Mouse (Mus musculus) urinary bladder, postnatal 36 days (tissue): ENCODE measurements at regions not wholly inside any gene's neighbourhood (a gene's known extent, or its start where the extent isn't known, plus 50 kb on each side); places are given as distances from the start of the nearest gene placed in this dataset.

Experiments
- DNase-seq, 2 experiments: peaks; one replicate each; pipeline ENCODE4 v3.0.0; 2022; ENCODE audit warnings: low spot score in 2 of 2, mixed read lengths in 1 of 2

DNA sequence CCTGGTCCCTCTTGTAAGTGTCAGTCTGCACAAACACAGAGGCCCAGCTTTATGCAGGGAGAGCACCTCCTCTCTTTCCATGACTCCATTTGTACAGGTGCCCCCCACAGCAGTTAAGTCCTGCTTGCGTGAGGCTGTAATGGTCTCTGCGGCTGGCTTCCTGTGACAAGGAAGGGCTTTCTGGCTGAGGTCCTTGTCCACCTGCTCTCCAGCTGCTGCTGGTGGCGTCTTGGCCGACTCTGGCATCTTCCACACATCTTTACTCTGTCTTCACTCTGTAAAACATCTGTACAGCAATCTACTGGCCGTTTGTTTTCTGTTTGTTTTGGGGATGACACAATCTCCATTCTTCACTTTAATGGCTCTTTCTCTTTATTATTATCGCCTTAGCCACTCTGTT is 60.8 kb downstream of the Rpusd4 start:
- DNase-seq = no peak

DNA sequence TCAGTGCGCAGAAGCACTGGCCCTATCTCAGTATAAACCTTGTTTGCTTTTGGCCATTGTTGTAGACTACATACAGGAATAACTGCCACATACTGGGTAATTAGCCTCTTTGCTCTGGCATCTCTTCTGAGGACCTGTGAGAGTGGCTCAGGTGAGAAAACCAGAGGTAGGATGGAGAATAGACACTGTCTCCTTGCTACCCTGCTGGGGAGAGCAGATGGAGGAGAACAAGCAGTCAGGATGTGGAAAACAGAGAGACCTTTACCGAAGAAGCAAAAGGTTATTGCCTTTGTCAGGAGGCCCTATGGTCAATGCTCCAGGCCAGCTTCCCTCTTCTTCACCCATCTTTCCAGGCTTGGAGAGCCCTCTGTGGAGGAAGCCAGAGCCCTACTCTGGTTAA is 62.7 kb downstream of the Rpusd4 start:
- DNase-seq = no peak

DNA sequence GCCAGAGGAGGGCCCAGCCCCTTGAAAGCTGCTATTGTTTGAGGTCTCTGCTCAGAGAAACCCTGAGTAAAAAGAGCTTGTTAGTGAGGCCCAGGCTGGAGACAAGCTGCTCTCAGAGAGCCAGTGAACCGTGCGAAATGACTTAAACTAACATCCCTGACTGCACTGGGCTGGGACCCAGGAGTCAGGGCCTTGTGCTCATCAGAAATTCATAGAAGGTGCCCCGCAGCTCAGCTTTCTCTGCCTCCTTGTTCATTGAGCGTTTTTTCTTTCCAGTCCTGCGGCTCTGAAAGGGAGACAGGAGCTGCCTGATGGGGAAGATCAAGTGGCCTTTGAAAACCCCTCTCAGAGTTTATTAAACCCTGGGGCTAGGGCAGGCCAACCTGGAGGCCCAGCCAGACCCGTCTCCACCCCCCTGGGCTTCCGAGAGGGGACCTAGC is 63.6 kb downstream of the Rpusd4 start:
- DNase-seq = no peak

DNA sequence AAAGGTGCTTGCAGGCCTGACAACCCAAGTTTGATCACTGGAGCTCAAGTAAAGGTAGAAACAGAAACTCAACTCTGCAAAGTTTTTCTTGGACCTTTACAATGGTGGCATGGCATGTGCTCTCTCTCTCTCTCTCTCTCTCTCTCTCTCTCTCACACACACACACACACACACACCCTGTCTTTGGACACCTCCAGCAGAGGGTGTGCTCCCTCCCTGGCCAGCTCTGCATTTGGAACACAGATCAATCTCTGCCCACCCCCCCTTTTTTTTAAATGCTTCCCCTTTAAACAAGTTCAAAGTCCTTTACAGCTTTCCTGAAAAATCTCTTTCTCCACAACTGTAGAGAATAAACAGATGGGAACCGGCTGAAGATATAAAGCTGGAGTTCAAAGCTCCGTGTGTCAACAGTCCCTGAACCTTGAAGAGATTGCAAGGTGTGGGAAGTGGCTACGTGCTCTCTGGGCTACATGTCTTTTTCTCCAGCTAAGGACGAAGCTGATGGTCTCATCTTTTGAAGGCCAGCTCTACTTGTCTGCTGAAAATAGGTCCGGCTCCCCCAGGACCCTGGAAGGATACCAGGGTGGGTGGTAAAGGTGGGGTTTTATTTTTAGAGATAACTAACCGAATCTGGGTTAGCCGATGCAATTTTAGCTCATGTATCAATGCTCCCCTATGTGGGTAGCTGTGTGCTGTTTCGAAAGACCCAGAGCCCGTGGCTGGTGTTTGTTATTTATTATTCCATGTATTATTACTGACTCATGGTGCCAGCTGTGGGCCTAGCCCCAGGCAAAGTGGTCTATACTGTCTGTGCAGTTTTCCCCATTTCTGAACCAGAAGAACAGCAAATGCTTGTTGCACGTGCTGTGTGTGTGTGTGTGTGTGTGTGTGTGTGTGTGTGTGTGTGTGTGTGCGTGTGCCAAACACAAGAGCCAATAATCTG is 65.3 kb downstream of the Rpusd4 start:
- no peak for DNase-seq

DNA sequence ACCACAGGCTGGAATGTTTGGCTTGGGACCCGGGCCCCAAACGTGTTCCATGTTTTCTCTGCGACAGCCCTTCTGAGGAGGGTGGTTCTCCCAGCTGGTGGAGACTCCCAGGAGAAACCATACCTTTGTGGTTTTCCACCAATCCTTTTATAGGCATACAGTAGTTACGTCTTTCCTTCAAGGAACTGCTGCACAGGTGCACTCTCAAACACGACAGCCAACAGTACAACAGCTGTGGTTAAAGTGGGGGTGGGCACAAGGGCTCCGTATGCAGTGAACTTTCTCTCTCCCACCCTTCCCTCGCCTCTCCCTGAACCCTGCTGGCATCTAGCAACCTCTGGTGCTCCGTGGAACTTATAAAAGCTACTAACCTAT is 66.0 kb downstream of the Rpusd4 start:
- DNase-seq = no peak

DNA sequence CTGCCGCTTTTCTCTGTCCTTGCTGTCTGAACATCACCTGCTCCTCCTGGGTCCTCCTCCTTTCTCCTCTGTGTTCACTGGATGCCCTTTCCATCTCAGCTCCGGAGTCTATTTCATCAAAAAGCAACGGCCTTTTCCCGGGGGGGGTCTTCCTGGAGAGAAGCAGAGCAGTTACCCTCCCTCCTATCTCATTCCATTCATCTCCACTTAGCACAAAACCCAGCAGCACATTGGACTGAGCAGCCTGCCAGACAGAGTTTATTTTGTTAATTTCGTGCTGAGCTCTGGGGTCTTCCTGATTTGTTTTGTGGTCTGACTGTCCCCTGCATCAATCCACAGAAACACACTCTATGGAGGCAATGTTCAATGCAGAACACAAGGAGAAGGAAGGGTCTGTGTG is 66.9 kb downstream of the Rpusd4 start:
- DNase-seq = no peak

DNA sequence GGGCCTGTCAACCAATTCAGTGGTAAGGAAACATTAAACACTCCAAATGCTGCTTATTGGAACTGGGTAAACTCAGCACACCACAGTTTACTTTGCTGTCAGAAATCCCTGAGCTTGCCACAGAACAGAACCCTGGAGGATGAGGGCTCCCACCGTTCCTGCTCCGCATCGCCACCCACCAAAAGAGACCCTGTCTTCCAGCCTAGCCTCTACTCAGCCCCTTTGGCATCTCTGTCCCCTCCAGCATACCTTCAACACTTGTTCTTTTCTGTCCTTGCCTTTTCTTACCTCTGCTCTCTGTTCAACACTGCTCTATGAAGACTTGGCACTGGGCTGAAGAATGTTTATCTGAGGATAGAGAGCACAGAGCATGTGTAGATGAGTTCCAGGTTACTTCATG is 67.5 kb downstream of the Rpusd4 start:
- no peak for DNase-seq

DNA sequence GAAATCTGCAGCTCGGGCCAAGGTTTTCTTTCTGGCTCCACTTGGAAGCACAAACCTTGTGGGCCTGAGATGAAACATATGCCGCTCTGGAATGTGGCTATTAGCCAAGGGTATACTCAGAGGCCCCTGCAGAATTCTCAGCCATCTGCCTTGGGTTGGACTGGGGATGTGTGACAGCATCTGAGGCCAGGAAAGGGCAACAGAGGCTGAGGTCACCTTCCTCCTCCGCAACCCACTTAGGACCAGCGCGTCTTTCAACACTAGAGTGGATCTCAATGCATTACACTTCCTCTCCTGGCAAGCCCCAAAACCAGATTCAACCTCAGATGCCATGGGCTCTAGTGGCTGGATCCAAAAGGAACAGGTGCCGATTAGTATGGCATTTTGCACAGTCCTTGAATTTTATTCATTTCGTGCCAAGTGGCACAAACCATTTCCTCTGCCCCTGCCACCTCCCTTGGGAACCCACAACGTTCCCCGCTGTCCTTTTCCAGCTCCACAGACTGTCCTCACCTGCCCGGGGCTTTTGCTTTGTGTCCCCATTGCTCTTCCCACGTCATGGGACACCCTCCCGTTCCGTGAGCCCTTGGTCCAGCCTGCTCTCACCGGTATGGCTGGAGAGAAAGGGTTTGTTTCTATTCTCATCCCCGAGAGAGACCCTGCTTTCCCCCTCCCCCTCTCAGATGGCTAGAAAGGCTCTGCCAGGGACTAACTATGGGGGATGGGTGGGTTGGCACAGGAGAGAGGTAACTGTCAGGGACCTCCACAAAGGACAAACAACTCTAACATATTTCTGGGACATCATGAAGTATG is 68.4 kb downstream of the Rpusd4 start:
- DNase-seq = no peak

DNA sequence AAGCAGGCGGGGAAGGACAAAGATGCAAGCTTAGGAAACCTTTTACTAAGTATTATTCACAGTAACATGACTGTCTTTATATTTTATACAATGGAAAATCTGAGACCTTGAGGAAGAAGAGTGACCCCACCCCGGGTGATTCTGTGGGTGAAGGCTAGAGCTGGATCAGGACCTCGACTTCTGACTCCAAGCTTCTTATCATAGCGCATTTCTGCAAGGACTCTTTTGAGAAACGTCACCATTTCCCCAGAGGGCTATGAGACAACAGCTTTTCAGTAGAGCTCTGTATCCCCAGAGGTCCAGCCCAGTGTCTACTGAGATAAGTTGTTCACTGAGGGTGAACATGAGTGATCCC is 69.0 kb downstream of the Rpusd4 start:
- no peak for DNase-seq

DNA sequence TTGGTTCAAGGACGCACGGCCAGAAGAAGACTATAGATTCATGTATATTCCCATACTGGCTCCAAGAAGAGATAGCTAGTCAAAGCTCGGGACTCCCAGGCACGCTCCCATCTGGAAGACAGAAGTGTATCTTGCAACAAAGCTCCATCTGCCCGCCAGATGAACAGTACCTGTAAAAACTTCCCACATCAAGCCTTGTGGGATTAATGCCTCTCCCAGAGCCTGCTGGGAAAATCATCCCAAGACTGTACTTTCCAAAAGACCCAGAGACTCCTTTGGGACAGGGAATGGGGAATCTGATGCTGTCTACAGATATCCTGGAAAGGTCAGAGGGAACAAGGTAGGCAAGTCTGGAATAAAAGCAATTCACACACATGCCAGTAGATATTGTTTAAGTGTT is 71.2 kb downstream of the Rpusd4 start:
- no peak for DNase-seq

DNA sequence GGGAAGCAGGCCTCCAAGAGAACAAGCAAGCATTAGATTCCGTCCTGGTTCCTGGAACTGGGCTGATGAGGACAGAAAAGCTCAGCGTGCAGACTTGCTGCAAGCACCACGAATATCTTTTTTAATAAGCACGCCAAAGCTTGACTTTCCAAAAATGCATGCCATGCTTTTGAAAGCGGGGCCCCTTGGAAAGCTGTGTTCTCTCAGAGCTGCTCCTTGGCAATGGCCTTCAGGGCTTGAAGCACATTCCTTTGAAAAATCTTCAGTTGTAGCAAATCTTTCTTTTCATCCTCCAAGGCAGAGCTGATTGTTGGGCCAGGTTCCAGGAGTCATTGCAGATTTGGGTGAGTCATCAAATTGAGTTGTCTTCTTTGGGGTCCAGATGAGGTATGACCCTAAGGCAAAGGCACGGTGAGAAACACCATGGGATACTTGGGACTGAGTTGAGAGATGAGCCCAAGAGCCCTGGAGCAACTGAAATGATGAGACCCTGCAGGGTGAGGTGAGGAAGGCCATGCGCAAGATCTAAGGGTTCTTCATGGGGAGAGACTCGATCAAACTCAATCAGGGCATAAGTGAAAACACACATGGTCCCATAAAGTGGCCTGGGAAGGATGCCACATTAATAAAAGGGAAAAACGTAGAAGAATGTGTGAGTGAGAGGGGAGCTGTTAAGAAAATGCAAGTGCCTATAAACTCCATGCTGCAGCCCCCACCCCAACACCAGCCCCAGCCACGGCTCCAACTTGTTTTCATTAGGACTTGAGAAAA is 72.0 kb downstream of the Rpusd4 start:
- DNase-seq = no peak

DNA sequence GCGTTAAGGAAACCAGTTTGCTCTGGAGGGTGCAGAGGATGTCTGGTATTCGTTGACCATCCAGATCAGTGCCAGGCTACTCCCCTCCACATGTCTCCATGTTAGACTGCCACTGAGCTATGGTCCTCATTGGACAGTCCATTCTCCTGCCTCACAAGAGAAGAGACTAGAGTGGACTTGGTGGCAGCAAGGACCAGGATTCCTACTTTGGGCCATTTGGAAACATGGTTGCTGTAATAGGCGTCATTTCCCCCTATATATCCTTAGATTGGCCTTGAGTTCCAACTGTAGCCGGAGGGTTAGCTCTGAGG is 72.6 kb downstream of the Rpusd4 start:
- DNase-seq = no peak

DNA sequence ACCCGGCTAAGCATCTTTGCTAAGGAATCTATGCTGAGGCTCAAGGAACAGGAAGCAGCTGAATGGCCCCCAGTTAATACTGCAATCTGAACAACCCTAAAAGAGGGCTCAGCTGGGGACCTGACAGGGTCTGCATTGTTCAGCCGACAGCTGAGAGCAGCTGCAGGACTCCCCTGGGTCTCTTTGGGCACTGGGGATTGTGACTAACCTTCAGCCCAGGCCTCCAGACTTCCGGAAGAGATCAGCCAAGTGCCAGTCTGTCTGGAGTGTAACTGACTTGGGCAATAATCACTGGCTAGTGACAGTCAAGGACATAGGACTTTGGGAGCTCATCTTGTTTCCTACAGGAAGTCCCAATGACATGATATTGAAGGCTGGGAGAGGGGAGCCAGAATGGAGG is 73.1 kb downstream of the Rpusd4 start:
- DNase-seq = no peak

DNA sequence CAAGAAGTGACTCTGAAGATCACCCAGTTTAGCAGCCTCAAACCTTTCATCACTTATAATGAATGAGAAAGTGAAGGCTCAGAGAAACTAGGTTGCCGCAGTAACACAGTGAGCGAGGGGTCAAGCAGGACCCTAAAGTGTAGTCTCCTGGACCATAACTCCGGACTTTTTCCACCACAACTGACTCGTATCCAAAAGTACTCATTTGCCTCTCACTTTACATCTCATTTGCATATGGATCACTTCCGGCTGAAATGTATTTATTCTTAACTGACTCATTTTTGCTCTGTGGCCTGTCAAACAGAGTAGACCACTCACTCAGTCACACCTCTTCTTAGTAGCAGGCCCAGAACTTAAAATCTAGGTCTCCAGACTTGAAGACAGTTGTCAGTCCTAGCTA is 73.7 kb downstream of the Rpusd4 start:
- DNase-seq = no peak

DNA sequence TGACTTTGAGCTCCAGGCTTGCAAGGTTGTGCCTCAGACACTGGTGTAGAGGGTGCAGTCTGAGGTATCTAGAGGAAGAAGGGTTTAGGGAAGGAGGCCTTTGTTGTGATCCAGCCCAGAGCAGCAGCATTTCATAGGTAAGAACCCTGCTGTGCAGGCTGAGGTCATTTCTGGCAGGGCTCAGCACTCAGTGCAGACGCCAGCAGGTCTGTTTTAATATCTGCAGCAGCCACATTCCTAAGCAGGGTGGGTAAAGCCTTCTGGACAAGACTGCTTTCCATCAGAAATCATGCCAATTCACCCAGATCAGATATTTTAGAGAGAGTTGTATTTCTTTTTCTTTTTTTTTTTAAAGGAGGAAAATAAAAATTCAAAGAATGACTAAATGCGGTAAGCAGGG is 74.8 kb downstream of the Rpusd4 start:
- DNase-seq = peak in 1 of 2 experiments; percentile 20

DNA sequence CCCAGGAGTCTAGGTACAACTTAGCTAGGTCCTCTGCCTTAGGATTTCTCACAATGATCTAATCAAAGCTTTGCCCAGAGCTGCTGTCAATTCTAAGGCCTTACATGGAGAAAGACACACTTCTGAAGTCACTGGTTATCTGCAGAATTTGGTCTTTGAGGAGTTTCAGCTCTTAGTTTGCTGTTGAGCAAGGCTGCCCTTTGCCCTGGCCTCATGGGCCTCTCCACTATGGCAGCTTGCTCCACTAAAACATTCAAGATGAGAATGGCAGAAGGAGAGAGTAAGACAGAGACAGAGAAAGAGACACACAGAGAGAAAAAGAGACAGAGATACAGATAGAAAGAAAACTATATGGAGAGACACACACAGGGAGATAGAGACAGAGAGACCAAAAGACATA is 75.7 kb downstream of the Rpusd4 start:
- no peak for DNase-seq

DNA sequence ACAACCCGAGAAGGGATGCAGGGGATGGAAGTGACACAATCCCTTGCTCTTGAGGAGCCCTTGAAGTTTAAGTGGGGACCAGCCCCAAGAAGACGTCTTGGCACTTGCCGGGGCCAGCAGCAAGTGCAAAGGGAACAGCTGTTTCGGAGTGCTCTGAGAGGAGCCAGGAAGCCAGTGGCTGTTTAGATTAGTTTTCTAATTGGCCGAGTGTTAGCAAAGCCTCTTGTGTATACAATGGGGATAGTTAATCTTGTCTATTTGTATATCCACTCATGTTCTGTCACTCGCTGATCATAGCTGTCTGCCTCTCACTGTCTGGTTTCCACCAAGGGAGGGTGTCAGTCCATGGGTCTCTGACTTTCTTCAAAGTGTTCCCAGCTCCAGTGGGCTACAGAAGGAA is 76.6 kb upstream of the Cdon start:
- DNase-seq = no peak

DNA sequence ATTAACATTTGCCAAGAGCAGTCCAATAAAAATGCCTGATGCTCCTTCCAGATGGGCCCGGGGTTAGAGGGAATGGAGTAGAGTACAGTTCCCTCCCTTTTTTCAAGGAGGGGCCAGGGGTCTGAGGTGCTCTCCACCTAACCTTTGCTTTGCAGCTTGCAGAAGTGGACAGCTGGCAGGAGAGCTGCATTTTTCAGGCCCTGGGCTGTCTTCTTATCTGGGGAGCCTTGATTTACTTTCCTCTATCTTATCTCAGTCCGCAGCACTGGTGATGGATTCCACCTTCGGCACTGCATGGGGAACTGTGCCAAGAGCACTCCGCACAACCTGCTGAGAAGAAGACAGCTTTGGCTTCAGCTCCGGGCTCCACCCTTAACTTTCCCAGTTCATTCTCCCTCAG is 74.5 kb upstream of the Cdon start:
- DNase-seq = peak in 1 of 2 experiments; percentile 28

DNA sequence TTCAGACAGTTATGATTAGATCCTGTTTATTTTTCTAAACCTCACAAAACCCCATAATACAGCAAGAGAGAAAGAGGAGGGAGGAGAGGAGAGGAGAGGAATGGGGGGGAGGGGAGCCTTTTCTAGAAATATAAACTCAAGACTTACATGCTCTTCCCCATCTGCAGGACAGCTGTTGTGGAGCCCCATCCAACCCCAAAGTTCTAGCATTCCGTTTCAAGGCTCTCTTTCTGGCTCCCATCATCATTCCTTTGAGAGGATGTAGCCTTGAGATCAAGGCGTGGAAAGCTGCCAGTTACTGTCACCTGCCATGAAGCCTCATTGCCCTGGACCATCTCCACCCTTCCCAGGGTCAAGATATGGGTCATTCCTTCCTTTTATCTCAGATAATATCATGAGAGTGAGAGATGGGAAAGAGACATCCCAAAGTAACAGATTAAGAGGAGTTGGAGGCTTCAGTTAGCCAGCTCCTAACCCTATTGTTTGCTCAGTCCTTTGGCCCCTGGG is 70.8 kb upstream of the Cdon start:
- DNase-seq = no peak

DNA sequence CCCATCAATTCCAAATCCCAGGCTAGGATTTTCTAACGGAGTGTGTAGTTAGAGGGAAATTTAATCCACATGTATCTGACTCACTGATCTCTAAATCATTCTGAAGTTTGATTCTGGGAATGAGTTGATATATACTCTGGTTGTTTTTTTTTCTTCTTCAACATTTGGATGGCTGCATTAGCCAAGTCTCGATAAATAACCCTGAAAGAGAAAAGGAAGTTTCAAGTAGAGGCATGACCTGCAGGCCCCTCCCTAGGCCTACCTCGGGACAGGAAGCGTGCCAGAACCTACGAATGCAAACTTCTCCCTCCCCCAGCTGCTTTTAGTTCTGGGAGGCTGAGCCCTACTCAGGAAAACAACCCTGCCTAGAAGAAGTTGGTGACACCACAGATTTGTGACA is 69.4 kb upstream of the Cdon start:
- no peak for DNase-seq

DNA sequence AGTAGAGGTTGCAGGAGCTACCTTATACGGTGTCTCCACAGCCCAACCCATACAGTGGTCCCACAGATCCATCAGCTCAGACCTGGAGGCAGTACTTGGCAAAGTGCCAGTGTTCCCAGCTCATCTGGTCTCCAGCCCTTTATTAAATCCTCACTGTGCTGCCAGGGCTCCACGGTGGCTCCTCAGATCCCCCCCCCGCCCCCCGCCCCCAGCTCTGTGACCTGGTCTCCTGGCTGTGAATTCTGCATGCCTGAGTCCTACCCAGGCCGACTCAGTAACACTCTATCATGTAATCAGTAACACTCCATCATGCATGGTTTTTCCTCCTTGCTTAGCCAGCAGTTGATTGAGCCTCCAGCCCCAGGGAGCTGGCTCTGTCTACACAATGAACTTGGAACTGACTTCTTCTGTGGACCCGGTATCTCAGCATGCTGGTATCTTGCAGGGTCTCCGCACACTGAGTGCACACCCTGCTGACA is 66.2 kb upstream of the Cdon start:
- no peak for DNase-seq

DNA sequence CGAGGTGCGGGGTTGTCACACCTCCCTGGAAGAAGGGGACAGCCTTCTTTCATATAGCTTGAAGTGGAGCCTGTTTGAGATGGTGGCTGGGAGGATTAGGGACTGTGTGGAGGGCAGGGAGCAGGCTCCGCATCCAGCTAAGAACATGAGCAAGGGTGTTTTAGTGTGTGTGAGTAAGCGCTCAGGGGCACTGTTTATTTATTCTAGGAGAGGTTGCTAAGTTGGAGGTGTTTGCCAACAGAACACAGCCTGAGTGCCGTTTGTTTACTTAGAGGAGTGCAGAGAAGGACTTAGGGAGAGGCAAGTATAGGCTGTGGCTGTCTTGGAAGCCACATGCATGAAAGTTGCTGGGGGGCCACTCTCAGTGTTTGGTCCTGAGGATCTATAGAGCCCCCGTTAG is 61.2 kb upstream of the Cdon start:
- DNase-seq = no peak
